Mouse (Mus musculus) kidney, postnatal 0 days (tissue): ENCODE measurements around the gene Palm2. TPM values are rescaled to one million over a fixed set of nuclear protein-coding genes. Genes with fewer than 3 reads are reported as not detected.

Source experiments
- ATAC-seq: fragments of 200-750 bp; cut with Nextera tagmentation; replicated peaks from 2 replicates; pipeline ENCODE4 v1.8.0; 2017; ENCODE audit warnings: low read depth, moderate number of reproducible peaks, moderate TSS enrichment, moderate library complexity; ENCODE audit not compliant: low FRiP score
- DNase-seq: peaks from one replicate; pipeline ENCODE4 v3.0.0-alpha.2; 2016; ENCODE audit warnings: low spot score
- H3K27ac ChIP-seq: fragments of 300-500 bp; sonication (generic); 2 replicates; pipeline ENCODE4 v1.5.1; 2014; ENCODE audit warnings: mild to moderate bottlenecking
- H3K27me3 ChIP-seq: fragments of 300-500 bp; sonication (generic); 2 replicates; pipeline ENCODE4 v1.6.1; 2014; ENCODE audit warnings: low read length, mixed read lengths; ENCODE audit not compliant: insufficient read depth
- H3K36me3 ChIP-seq: fragments of 300-500 bp; sonication (generic); 2 replicates; pipeline ENCODE4 v1.6.1; 2014; ENCODE audit warnings: low read length, mixed read lengths; ENCODE audit not compliant: insufficient read depth
- H3K4me1 ChIP-seq: fragments of 300-500 bp; sonication (generic); replicated peaks from 2 replicates; pipeline ENCODE4 v1.6.1; 2014; ENCODE audit warnings: antibody characterized with exemption, low read length, mixed read lengths; ENCODE audit not compliant: insufficient read depth
- H3K4me2 ChIP-seq: fragments of 300-500 bp; sonication (generic); 2 replicates; pipeline ENCODE4 v1.6.1; 2014; ENCODE audit warnings: mild to moderate bottlenecking, low read length, moderate library complexity, mixed read lengths
- H3K4me3 ChIP-seq: fragments of 300-500 bp; sonication (generic); replicated peaks from 2 replicates; pipeline ENCODE4 v1.5.1; 2014; ENCODE audit warnings: low read depth, low read length
- H3K9ac ChIP-seq: fragments of 300-500 bp; sonication (generic); 2 replicates; pipeline ENCODE4 v1.6.1; 2014; ENCODE audit warnings: low read depth, low read length
- H3K9me3 ChIP-seq: fragments of 300-500 bp; sonication (generic); replicated peaks from 2 replicates; pipeline ENCODE4 v1.6.1; 2016; ENCODE audit warnings: low read length, inconsistent platforms, mixed read lengths
- CTCF ChIP-seq: IDR thresholded peaks from 2 replicates; pipeline ENCODE4 v1.5.1; 2016; ENCODE audit warnings: antibody characterized with exemption, low read depth, mild to moderate bottlenecking, moderate library complexity
- WGBS: fragments of 180-500 bp; shearing (Covaris S2); extraction: QIAGEN DNeasy Blood & Tissue Kit; methylation state at CpG from one replicate; pipeline ENCODE4 v1.1.7; 2014; 5-methylcytosine and 5-hydroxymethylcytosine counted together
- polyA plus RNA-seq: library from polyadenylated mRNA; unstranded; fragments of >200 nt; fragmentation: Nextera tagmentation; extraction: Ambion mirVana; gene quantifications from 2 replicates; pipeline ENCODE4 v1.2.1, GENCODE M21; 2015

The Palm2 gene
- polyA plus RNA-seq, 1 experiment from 2014 or later = 0.54 TPM

DNA sequence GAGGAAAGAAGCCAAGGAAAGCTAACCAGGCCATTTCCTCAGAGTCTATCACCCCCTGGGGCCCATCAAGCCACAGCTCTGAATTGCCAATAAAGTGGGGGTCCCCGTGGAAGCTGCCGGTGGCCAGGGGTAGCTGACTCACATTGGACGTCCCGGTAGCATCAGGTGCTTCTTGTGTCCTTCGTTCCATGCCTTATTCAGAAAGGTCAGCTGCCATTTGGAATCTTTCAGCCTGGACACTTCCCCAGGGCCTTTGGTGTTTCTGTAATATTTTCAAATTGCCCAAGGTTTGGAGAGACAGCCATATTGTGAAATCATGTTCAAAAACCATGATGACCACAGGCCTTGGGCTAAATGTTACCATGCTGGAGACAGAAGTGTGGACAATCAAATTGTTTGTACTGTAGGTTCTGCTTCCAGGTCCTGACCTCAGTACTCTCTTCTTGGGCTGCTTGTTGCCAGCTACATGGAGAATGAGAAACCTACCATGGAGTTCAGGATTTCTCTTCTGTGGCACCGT lies 151.3 kb downstream of the Palm2 start:
- Histone ChIP-seq H3K9me3 (no peaks in the 10 kb centered on the region), H3K27ac (no peak overlapping the region), H3K27me3 (no peaks in the 10 kb centered on the region), H3K36me3 (no peaks in the 10 kb centered on the region), H3K4me1 (peaks cover 7% of the 10 kb centered on the region; the same call in 1 of the 2 replicates), H3K4me2 (no peak overlapping the region), H3K4me3 (no peak overlapping the region), H3K9ac (no peak overlapping the region)
- 70% methylated on average over 6 of the region's 6 CpGs for WGBS
- DNase-seq (no peak), ATAC-seq (no peak)
- no peak for TF ChIP-seq CTCF

- 26% methylated on average over 7 of the region's 7 CpGs for WGBS
- Histone ChIP-seq H3K27me3 (no peaks in the 10 kb centered on the region), H3K36me3 (no peaks in the 10 kb centered on the region), H3K27ac (peak overlapping the region; percentile 73; the same call in 1 of the 2 replicates), H3K4me1 (peaks cover 7% of the 10 kb centered on the region; the same call in 1 of the 2 replicates), H3K9ac (no peak overlapping the region), H3K9me3 (no peaks in the 10 kb centered on the region), H3K4me3 (no peak overlapping the region), H3K4me2 (no peak overlapping the region)
- TF ChIP-seq CTCF = no peak
- no peak for ATAC-seq
- peak; percentile 89 for DNase-seq
Observed at GRCm38 (mm10) chr4:57586933-57587658, 153.0 kb downstream of the Palm2 start.

DNA sequence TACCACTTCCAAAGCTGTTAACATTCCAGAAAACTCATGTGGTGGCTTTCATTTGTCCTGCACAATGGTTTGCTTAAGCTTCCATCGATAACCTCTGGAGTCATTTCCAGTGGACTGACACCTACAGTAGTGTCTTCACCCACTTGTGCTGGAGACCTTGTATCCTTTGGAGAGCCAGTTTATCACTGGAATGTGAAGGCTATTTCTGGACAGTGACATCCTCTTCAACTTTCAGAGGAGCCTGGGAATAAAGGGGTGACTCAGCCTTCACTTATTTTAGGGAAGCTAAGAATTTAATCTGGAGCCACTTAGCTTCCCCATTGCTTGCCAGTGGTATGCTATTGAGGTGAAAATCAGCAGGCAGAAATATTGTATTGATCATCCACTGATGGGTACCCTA lies 154.3 kb downstream of the Palm2 start:
- Histone ChIP-seq H3K27ac (no peak overlapping the region), H3K9me3 (no peaks in the 10 kb centered on the region), H3K4me1 (peaks cover 11% of the 10 kb centered on the region; the same call in 1 of the 2 replicates), H3K4me2 (no peak overlapping the region), H3K9ac (no peak overlapping the region), H3K27me3 (no peaks in the 10 kb centered on the region), H3K4me3 (no peak overlapping the region), H3K36me3 (no peaks in the 10 kb centered on the region)
- WGBS = 96% methylated on average over 1 of the region's 1 CpGs
- no peak for DNase-seq
- TF ChIP-seq CTCF = no peak
- no peak for ATAC-seq

DNA sequence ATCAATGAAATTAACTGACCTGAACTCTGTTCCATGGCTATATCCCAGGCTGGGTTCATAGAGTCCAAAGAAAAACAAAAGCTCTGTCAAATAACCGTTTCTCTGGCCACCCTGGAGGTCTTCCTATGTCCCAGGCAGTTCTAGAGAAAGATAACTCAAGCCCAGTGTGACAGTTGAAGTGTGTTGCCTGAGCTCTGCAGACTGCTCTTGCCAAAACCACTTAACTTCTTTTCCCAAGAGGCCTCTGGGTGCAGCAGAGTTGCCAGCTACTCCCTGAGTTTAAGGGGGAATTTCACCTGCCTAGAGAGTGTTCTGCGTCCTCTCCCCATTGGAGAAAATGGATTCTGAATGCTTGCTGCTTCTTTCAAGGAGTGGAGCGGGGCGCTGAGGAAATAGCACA lies 158.7 kb downstream of the Palm2 start:
- ATAC-seq (no peak), DNase-seq (peak; percentile 19)
- Histone ChIP-seq H3K27ac (no peak overlapping the region), H3K9ac (no peak overlapping the region), H3K4me2 (no peak overlapping the region), H3K4me1 (0 out of 2 replicates have a peak, but pooled peaks cover 4% of the 10 kb centered on the region), H3K27me3 (no peaks in the 10 kb centered on the region), H3K4me3 (no peak overlapping the region), H3K9me3 (no peaks in the 10 kb centered on the region), H3K36me3 (no peaks in the 10 kb centered on the region)
- WGBS = 68% methylated on average over 4 of the region's 4 CpGs
- no peak for TF ChIP-seq CTCF

DNA sequence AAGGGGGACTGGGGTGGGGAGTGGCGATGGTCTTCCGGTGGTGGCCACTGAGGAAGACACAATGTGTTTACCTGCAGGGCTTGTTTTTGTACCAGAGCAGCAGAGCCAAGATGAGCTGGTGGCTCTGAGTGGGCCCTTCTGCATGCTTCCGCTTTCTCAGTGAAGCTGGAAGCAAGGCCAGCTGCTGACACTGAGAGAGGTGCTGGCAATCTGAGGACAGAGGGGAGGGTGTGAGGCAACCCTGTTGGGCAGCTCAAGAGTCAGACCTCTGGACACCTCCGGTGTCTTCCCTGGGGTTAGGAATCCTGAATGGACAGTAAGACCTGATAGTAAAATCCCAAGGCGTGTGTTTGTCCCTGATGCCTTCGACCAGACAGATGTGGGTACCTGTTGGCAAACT lies 165.9 kb downstream of the Palm2 start:
- DNase-seq = no peak
- no peak overlapping the region for H3K4me3 ChIP-seq
- H3K36me3 ChIP-seq = no peaks in the 10 kb centered on the region
- H3K27me3 ChIP-seq = no peaks in the 10 kb centered on the region
- no peak for ATAC-seq
- no peak for TF ChIP-seq CTCF
- no peaks in the 10 kb centered on the region for H3K4me1 ChIP-seq
- 96% methylated on average over 6 of the region's 6 CpGs for WGBS
- no peaks in the 10 kb centered on the region for H3K9me3 ChIP-seq
- no peak overlapping the region for H3K4me2 ChIP-seq
- no peak overlapping the region for H3K27ac ChIP-seq
- H3K9ac ChIP-seq = no peak overlapping the region

DNA sequence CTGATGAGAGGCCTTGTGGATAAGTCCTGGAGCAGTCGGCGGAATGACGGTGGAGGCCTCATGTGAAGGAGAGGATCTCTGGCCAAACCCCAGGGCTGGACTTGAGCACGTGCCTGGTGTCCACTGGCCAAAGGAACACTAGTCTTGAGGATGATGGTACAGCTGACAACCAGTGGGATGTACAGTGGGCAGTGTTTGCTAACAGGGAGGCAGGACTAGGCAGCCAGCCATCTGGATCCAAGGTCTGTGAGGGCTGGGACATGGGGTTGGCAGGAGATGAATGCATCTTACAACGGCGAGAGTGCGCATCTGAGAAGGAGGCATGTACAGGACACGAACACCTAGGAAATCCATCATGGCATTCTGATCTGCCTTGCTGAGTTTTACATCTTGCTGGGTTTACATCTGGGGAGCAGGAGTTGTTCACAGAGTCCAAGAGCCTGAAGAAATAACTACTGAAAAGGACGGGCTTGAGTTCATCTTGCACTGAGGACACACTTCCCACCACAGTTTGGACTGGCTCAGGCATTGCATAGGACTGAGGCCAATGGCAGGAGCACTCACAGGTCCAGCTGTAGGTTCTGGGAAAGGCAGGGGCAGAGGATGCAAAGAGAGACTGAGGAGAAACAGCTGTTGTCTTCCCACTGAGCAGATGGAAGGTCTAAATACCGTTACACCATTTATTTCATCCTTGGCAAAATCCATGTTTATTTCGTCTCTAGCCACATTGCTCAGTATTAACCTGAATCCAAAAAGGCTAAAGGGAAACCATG lies 166.8 kb downstream of the Palm2 start:
- H3K9me3 ChIP-seq = no peaks in the 10 kb centered on the region

More for the DNA sequence above, 166.8 kb downstream of the Palm2 start:
- WGBS = 75% methylated on average over 11 of the region's 11 CpGs
- Histone ChIP-seq H3K4me3 (no peak overlapping the region), H3K4me1 (no peaks in the 10 kb centered on the region), H3K9ac (no peak overlapping the region), H3K4me2 (no peak overlapping the region), H3K27me3 (no peaks in the 10 kb centered on the region), H3K27ac (no peak overlapping the region), H3K36me3 (no peaks in the 10 kb centered on the region)
- no peak for DNase-seq
- no peak for ATAC-seq
- no peak for TF ChIP-seq CTCF
